Mouse (Mus musculus) megakaryocyte, embryonic 14.5 days (primary cell): Measurements from ENCODE around the gene Parp12. TPM values are rescaled to one million over a fixed set of nuclear protein-coding genes. Genes with fewer than 3 reads are reported as not detected.

Source experiments
- H3K27me3 ChIP-seq: replicated peaks from 2 replicates; pipeline ENCODE3; 2012; ENCODE audit warnings: inconsistent platforms
- H3K36me3 ChIP-seq: replicated peaks from 2 replicates; pipeline ENCODE3; 2012; ENCODE audit warnings: low read length, inconsistent platforms, mixed read lengths
- H3K4me1 ChIP-seq: 2 replicates; pipeline ENCODE4 v1.6.1; 2012; ENCODE audit warnings: inconsistent platforms
- H3K4me3 ChIP-seq: replicated peaks from 2 replicates; pipeline ENCODE3; 2012; ENCODE audit warnings: moderate library complexity, mild to moderate bottlenecking, inconsistent platforms
- H3K9me3 ChIP-seq: 2 replicates; pipeline ENCODE4 v1.6.1; 2012; ENCODE audit warnings: inconsistent platforms
- FLI1 ChIP-seq: IDR thresholded peaks from 2 replicates; pipeline ENCODE4 v1.6.1; 2012; ENCODE audit warnings: low read length, inconsistent platforms, mixed read lengths
- GATA1 ChIP-seq: IDR thresholded peaks from 3 replicates; pipeline ENCODE4 v1.6.1; 2012; ENCODE audit warnings: mixed read lengths, low read length, inconsistent platforms, borderline replicate concordance
- polyA plus RNA-seq: library from polyadenylated mRNA; stranded (reverse); fragments of >175 nt; gene quantifications from 2 replicates; pipeline ENCODE4 v1.2.3, GENCODE M21; 2012; ENCODE audit warnings: low replicate concordance; ENCODE audit not compliant: insufficient read depth

Gene Parp12
- polyA plus RNA-seq, 1 experiment = 1.9 TPM

DNA sequence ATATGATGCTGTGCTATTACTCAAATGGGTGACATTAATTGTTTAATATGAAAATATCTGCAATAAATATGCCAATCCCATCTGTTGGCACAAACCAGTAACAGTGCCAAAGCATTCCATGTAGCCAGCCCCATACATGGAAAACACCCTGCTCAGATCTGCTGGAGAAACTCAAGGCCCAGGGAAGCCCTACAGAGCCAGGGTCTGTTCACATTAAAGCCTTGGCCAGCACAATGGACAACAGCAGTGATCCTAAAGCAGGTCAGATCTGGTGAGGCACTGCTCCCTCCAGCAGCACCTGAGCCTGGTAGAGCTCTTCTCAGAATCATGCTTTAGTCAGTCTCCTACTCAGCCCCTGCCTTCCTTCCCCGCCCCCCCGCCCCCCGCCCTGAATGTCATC, 5.0 kb downstream of the Parp12 start:
- Histone ChIP-seq H3K36me3 (peaks cover 18% of the 10 kb centered on the region), H3K4me1 (peaks cover 21% of the 10 kb centered on the region)
- no peak for TF ChIP-seq GATA1

DNA sequence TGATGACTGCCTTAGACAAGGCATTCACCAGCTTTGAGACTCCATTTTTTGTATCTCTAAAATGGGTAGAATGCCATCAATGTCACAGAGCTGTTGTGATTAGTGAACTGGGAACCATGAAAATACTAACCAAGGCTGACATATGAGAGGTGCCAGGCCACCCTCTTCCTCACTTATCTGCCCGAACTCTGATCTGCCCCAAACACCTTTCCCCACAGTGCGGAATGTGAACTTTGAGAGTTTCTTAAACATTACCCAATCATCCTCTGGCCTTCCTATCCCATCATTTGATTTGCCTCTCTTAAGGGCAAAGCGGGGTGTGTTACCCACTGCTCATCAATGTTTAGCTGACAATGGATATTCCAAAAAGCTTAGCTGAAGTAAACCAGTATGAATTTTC, 5.4 kb downstream of the Parp12 start:
- H3K4me1 ChIP-seq = peaks cover 21% of the 10 kb centered on the region
- peaks cover 18% of the 10 kb centered on the region for H3K36me3 ChIP-seq
- H3K4me3 ChIP-seq = no peak overlapping the region
- H3K27me3 ChIP-seq = peaks cover 28% of the 10 kb centered on the region
- TF ChIP-seq FLI1 (no peak), GATA1 (no peak)
- H3K9me3 ChIP-seq = no peaks in the 10 kb centered on the region

More for the DNA sequence above, 5.0 kb downstream of the Parp12 start:
- no peaks in the 10 kb centered on the region for H3K9me3 ChIP-seq
- no peak overlapping the region for H3K4me3 ChIP-seq
- peaks cover 31% of the 10 kb centered on the region for H3K27me3 ChIP-seq

DNA sequence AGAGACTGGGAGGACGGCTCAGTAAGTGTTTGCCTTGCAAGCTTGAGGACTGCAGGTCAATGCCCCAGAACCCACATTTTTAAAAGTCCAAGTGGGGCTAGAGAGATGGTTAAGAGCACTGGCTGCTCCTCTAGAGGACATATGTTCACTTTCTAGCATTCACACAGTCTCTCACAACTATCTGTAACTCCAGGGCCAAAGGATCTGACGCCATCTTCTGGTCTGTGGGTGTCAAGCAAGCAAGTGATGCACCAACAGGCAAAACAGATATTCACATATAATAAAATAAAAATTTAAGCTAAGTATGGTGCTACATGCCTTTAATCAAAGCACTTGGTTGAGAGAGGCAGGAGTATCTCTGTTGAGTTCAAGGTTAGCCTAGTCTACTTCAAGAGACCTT, 11.3 kb downstream of the Parp12 start:
- Histone ChIP-seq H3K4me3 (no peak overlapping the region), H3K4me1 (peaks cover 11% of the 10 kb centered on the region), H3K36me3 (peaks cover 19% of the 10 kb centered on the region), H3K27me3 (no peaks in the 10 kb centered on the region), H3K9me3 (no peaks in the 10 kb centered on the region)
- TF ChIP-seq FLI1 = no peak
- TF ChIP-seq GATA1 = no peak

DNA sequence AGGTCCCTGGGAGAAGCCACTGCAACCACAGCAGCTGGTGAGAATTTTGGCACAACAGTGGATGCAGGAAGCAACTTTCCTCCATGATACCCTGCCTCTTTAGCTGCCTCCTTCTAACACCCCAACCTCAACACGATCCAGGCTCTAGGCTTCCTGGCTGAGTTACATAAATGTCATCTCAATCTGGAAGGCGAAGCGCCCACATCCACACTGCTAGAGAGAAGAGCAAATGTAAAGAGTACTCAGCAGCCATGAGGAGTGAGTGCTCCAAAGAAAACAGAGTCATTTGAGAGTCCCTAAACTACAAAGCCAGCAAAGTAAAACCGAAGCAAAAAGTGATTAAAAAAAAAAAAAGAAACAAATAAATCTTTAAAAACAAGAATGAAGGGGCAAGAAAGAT, 13.5 kb downstream of the Parp12 start:
- Histone ChIP-seq H3K4me3 (no peak overlapping the region), H3K36me3 (peaks cover 10% of the 10 kb centered on the region), H3K9me3 (no peaks in the 10 kb centered on the region), H3K4me1 (peaks cover 11% of the 10 kb centered on the region), H3K27me3 (no peaks in the 10 kb centered on the region)
- TF ChIP-seq FLI1 (no peak), GATA1 (no peak)

DNA sequence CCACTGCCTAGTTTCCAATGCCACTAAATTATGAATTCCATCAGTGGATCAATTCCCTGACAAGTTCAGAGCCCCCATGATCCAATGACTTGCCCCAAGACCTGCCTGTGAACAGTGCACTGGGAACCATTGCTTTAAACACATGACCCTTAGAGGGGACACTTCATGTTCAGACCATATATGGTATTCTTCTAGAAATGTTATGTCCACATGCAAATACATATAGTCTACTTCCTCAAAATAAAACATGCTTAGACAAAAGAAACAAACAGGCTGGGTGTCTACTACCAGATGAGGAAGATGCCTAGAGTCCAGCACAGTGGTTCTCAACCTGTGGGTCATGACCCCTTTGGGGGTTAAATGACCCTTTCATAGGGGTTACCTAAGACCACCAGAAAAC, 41.7 kb downstream of the Parp12 start:
- H3K36me3 ChIP-seq = peaks cover 100% of the 10 kb centered on the region
- no peak for TF ChIP-seq GATA1
- no peak for TF ChIP-seq FLI1

DNA sequence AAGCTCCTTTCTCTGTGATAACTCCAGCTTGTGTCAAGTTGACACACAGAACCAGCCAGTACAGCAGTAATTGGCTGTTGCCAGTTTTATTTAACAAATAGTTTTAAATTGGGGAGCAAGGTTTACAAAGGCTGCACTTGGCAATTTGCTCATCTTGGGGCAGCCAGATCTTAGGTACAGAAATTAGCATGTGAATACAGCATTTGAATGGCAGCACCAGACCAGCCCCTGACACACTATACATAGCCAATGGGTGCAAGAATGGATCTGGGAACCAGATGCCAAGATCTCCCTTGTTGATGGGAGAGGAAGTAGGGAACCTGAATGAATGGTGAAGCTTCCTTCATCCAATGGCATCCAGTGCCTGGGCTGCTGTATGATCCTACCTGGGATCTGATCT, 44.0 kb downstream of the Parp12 start:
- no peak for TF ChIP-seq FLI1
- no peak for TF ChIP-seq GATA1
- Histone ChIP-seq H3K4me1 (peaks cover 23% of the 10 kb centered on the region), H3K27me3 (no peaks in the 10 kb centered on the region), H3K36me3 (peaks cover 100% of the 10 kb centered on the region), H3K4me3 (no peak overlapping the region), H3K9me3 (no peaks in the 10 kb centered on the region)

More for the DNA sequence above, 41.7 kb downstream of the Parp12 start:
- Histone ChIP-seq H3K27me3 (no peaks in the 10 kb centered on the region), H3K4me1 (peaks cover 1% of the 10 kb centered on the region; the same call in 1 of the 2 replicates), H3K4me3 (no peak overlapping the region), H3K9me3 (no peaks in the 10 kb centered on the region)

DNA sequence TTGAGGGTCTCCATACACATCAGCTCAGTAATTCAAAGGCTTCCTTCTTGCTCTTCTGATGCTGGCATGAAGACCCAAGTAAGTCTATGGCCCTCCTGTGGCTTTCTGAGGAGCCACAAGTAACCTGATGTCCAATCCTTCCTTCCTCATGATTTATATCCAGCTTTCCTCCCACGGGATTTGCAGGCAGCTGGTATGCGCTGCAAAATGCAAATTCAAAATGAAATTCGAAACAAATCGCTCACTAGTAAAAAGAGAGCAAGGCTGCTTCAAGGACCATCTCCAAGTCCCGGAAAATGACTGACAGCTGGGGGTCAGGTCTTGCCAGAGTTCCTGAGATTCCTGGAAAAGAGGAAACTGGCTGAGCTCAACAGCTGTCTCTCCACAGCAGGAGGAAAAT, 45.5 kb downstream of the Parp12 start:
- no peak overlapping the region for H3K4me3 ChIP-seq

DNA sequence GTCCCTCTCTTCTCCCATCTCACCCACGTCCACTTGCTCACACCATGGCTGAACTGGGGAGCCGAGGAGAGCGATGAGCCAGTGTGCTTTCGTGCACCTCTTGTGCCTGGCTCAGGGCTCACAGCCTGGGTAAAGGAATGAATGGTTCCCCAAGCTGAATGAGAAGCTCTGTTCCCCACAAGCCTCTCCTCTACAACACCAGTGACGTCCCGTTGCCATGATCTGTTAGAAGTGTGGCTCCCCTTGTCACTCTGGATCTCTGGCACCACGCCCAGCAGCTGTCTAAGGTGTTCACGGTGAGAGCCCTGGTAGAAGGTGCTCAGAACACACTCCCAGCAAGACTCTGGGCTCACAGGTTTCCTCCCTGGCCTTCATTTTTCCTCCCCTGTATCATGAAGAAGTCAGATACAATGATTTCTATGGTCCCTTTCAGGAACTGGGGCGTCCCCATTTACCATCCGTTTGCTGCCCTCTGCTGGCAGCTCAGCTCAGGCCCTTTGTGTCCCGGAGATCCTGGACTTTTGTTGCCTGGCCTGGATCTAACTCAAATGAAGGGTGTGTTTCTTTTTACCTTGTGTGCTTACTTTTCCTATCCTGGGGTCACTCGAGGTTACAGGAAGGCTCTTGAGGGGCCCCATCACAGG, 51.1 kb downstream of the Parp12 start:
- no peaks in the 10 kb centered on the region for H3K27me3 ChIP-seq
- H3K4me1 ChIP-seq = peaks cover 90% of the 10 kb centered on the region
- H3K9me3 ChIP-seq = no peaks in the 10 kb centered on the region
- H3K4me3 ChIP-seq = no peak overlapping the region
- TF ChIP-seq GATA1 = no peak
- TF ChIP-seq FLI1 = no peak
- peaks cover 99% of the 10 kb centered on the region for H3K36me3 ChIP-seq

More for the DNA sequence above, 45.5 kb downstream of the Parp12 start:
- Histone ChIP-seq H3K4me1 (peaks cover 36% of the 10 kb centered on the region), H3K27me3 (no peaks in the 10 kb centered on the region), H3K36me3 (peaks cover 99% of the 10 kb centered on the region), H3K9me3 (no peaks in the 10 kb centered on the region)
- TF ChIP-seq GATA1 (no peak), FLI1 (no peak)

DNA sequence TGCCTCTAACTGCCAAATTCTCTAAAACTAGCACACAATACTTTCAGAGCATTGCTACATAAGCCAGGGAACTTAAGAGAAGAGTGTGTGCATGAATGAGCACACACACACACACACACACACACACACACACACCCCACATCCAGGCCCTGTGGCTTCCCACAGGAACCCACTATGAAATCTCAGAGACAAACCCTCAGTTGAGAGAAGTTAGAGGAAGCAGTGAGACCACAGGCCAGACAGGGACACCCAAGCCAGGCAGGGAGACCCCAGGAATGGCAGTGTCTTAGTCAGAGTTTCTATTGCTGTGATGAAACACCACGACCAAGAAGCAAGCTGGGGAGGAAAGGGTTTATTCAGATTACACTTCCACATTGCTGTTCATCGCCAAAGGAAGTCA, 54.6 kb downstream of the Parp12 start:
- Histone ChIP-seq H3K9me3 (no peaks in the 10 kb centered on the region), H3K36me3 (peaks cover 99% of the 10 kb centered on the region), H3K4me3 (no peak overlapping the region), H3K27me3 (no peaks in the 10 kb centered on the region), H3K4me1 (peaks cover 95% of the 10 kb centered on the region)
- no peak for TF ChIP-seq GATA1
- no peak for TF ChIP-seq FLI1

DNA sequence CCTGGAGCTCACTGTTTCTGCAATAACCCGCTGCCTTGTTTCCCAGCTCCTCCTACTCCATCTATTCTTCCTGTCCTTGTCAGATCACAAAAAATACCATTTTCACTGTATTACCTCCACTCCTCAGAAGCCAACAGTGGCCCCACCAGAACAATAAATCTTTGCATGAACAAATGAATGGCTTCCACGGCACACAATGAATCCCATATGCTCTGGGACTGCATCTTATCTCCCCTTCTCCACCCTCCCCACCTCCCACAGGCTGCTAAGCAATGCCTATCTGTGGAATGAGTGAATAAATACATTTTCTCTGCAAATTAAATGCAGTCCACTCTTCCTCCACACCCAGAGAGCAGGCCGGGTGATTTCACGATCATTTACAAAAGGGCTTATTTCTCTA, 57.0 kb downstream of the Parp12 start:
- Histone ChIP-seq H3K27me3 (no peaks in the 10 kb centered on the region), H3K9me3 (no peaks in the 10 kb centered on the region), H3K4me3 (no peak overlapping the region), H3K4me1 (peaks cover 96% of the 10 kb centered on the region), H3K36me3 (peaks cover 96% of the 10 kb centered on the region)
- TF ChIP-seq GATA1 = no peak
- TF ChIP-seq FLI1 = no peak

DNA sequence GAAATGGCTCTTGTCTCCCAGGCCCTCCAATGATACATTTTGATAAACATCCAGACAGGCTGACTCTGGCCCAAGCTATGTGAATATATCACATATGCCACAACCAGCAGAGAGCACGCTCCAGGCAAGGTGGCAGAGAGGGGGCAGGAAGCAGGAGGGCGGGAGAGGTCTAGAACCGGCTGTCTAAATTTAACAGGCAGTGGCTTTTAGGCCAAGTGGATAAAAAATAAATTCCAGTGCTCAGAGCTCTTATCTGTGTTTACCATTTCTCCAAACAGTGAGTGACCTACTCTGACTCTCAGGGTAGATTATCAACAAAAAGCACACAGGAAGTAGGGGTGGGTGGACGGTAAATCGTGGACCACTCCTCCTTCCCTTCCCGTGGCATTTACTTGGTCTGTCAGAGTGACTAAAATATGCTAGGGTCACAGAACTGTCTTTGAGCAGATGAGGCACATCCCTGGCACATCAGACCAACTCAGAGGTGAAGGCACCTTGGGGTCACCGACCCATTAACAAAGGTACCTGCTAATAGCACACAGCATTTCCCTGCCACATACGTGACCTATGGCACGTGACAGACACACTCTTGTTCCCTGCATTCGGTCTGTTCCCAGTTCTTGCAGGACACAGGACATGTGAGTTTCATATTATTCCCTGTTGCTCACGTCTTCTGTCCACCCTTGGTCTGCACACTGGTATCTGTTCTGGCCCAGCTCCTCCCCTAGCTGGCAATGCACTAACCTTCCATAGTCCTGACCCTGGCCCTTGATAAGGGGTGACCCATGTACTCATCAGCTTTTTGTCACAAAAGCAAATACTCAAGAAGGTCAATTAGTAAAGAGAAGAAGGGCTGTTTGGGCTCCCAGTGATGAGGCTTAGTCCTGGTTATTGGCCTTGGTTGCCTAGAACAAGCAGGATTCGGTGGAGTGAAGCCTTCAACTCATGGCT, 58.3 kb downstream of the Parp12 start:
- peak overlapping the region; percentile 11 for H3K4me3 ChIP-seq
- TF ChIP-seq GATA1 = no peak
- no peak for TF ChIP-seq FLI1
- H3K9me3 ChIP-seq = no peaks in the 10 kb centered on the region
- H3K27me3 ChIP-seq = no peaks in the 10 kb centered on the region
- H3K4me1 ChIP-seq = peaks cover 97% of the 10 kb centered on the region
- H3K36me3 ChIP-seq = peaks cover 96% of the 10 kb centered on the region
